Mouse (Mus musculus) adrenal gland, adult 2 months (tissue): ENCODE measurements at regions not wholly inside any gene's neighbourhood (a gene's known extent, or its start where the extent isn't known, plus 50 kb on each side); places are given as distances from the start of the nearest gene placed in this dataset.
A peak's percentile ranks its signal among the peaks of the same experiment; 100 is the strongest.

Experiments
- DNase-seq: peaks from one replicate; pipeline ENCODE4 v3.0.0; 2021

GRCm38 (mm10) chr9:23064001-23064400 is 158.9 kb upstream of the Bmper start:
- peak; percentile 39 for DNase-seq

DNA sequence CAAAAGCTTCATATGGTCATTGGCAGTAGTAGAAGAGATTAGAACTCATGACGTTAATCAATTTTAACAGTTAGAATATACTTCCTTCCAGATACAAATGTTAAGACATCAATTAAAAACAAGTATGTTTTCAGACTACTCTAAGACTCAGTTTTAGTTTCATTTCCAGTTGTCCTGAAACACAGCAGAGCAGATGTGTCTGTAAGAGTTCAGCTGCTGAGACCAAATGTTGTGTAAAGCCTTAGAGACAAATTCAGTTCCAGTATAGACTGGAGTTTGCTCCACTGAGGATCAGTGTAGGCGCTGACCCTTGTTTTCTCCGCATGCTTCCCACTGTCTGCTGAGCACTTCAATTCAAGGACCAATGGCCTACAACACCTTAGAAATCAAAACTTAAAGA is 158.1 kb upstream of the Bmper start:
- DNase-seq: no peak

DNA sequence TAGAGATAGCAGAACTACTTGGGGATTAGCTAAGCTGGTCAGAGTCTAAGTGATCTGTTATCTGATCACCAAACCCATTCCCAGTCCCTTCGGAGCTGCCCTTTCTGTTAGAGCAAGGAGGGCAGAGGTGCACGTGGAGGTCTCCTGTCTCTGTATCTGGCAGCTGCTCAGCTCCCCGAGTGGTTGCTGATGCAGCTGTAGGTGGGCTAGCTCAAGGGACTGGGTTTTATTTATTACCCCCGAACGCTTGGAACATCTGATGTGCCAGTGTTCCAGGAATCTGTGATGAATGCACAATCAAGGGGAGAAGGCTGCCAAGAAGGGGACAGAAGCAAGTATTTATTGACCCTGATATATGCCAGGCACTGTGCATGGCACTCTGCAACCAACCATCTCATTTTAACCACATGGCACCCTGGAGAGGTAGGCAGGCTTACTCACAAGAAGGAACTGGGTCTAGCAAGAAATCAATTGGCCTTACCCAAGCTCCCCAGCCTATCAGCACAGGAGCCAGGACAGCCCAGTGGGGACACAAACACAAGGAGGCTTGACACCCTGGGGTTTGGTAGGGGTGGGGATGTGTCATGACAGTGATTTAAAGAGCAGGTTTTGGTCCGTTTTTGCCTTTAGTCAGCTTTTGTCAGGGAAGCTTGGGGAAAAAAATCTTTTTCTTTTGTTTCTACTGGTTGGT is 154.6 kb upstream of the Bmper start:
- no peak for DNase-seq

DNA sequence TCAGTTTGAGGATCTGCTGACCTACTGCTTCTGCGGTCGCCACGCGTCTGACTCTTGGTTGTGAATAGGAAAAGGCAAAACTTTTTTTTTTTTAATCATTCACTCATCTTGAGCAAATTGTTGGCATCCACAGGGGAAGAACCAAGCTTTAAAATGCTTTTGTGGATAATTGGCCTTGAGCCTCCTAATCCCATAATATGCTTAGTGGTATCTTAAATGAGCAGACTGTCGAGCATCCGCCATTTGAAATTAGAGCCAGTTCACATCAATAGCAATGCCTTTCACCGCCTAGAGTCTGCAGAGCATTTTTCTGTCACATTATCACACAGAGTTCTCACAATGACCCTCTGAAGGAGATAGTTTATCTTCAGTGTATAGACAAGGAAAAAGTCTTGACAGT is 153.7 kb upstream of the Bmper start:
- DNase-seq: no peak

DNA sequence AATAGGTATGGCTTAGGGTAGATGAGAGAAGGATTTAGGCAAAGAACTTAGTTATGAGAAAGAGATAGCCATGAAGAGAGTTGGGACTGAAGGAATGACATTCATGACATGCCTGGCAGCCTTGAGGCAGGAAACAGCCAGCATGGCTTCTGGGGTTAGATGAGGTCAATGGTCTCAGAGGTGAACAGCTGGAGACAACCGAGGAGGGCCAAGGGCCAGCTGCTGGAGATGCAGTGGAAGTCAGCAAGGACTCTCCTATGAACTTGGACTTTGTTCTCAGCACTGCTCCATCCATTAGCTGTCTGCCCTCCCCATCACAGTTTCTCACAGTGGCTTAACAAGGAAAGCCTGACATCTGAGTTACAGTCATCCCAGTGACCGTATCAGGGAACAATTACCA is 151.9 kb upstream of the Bmper start:
- no peak for DNase-seq

DNA sequence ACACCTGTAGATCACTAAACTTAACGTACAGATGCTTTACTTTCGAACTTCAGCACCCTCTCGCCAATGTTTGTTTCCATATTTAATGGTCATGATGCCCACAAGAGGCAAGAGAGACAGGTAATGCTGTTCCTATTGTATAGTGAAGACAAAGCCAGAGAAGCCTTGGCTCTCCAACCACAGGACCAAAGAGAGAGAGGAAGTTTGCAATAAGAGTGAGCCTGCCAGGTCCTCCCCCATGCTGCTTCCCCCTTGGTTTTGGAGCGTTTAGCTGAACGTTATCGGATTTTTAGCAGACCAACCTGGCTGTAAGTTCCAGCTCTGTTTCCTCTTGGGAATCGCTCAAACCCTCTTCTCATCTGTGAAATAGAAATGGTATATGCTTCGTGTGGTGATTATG is 150.1 kb upstream of the Bmper start:
- DNase-seq: no peak

DNA sequence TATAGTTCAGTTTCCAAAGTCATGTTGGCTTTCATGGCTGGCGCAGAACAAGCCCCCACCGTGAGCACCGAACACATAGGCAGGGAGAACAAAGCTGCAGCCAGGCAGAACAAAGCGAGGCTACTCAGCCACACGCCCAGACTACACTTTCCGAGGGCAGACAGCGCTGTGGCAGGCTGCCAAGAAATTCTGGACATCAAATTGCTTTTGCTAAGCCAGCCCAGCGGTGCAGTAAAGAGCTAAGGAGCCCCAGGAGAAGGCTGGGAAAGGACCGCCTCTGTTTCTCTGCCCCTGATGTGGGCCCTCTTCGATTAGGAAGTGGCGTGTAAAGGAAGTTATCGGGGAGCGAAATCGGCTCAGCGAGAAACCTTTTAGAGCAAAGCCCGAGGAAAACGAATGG is 139.3 kb upstream of the Bmper start:
- peak; percentile 88 for DNase-seq

DNA sequence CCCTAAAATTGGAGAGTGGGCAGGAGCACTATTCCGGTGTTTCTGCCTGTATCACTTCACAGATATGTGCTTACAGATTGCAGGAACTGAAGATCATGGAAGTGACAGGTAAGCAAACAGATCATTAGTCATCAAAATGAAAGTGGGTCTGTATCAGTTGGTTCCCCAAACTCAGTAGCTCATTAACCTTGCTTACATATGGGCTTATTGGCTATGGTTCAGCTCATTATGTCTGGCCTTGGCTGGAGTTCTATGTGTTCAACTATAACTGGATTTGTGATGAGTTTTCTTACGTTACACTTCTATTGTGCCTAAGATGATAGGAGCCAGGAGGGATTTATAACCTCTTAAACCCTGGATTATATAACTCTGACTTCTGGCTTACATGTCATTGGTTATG is 133.5 kb upstream of the Bmper start:
- no peak for DNase-seq

DNA sequence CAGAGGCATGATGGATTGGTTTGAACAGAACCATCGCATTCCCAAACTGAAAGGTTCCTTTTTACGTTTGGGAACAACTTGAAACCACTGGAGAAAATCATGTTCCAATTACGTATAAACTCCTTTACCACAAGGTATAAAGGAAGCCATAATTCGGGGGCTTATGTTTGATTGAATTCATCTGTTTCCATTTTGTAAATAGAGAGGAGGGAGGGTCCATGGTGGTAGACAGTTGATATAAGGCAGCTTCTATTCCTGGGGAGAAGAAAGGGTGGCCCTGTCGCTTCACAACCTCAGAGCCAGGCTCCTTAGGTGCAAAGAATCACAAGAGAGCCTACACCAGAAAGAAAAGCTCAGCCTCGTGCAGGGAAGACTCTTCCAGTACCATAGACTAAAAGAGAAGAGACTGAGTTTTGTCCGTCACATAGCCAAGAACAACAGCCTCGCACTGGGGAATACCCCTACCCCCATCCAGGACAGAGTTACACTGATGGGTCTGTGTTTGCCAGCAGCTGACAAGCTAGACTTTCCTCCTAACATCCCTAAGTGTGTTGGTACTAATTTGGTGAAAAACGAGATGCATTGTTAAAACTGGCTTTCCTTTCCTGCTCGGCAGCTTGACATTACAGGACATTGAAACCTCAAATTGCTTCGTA is 125.6 kb upstream of the Bmper start:
- DNase-seq: no peak

DNA sequence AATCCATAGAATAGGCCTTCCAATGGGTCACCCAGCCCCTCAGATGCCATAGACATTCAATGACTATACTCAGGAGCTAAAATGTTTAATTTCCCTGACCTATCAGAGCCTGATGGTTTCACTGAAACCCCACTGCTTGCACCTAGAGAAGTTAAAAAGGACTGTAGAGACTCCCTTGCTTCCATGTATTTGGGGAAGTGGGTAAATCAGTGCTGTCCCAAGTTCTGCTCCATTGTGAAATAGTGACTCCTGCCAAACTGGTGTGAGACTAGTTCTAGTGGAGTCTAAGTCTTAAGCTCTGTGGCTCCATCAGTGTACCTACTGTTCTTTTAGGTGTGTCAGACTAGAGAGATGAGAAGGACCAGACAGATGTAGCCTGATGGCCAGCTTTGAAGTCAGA is 121.3 kb upstream of the Bmper start:
- DNase-seq: no peak

DNA sequence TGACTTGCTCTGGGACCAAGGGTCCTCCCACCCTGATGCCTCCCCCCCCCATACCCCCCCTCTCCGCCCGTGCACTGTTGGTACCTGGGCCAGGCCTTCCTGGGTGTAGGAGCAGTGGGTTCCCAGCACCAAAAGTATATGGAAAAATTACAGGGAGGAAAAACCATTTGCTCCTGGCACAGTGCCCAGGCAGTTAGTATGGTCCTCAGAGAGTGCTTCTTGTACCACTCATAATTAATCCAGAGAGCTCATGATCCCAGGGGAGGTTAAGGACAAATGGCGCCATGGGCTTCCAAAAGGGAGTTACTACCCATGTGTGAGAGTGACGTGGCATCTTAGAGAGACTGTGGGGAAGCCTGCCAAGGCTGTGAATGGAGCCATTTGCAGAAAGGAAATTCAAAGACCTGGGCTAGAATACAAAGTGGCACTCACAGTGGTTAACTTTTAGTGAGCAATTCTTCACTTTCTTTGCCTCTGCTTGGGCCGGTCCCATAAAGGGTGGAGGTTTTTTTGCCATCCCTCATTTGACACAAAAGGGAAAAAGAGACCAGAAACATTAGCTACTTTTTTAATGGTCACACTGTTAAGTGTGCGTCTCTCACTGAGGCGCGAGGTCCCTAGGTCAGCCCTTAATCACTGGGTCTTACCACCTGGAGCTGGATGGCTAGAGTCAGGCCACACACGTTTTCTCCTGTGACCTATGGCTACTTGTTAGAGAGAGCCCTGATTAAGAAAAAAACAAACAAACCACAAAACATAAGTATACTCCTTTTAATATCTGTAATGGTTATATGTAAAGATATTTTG is 120.7 kb upstream of the Bmper start:
- DNase-seq: no peak

- no peak for DNase-seq
These were observed 111.4 kb upstream of the Bmper start for GRCm38 (mm10) chr9:23111500-23111899.

- DNase-seq: peak; percentile 88
These were observed 107.8 kb upstream of the Bmper start for GRCm38 (mm10) chr9:23115026-23115425.

GRCm38 (mm10) chr9:23115540-23115939 is 107.3 kb upstream of the Bmper start:
- no peak for DNase-seq

DNA sequence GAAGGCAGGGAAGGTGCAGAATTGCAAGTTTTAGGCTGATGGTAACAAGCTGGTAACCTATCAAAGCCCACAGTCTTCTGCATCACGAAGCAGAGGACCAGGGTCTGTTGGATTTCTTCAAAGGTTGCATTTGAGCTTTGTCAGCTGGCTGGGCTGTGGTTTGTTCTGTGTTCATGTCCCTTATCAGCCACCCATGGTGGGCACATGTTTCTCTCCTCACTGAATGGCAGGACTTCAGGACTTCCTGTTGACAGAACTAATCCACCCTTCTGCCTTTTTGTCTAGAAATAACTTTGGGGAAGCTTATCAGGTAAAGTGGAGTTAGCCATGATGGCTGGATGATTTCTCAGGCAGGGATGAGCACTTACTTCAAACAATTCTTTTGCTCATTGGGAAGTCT is 106.6 kb upstream of the Bmper start:
- no peak for DNase-seq

- no peak for DNase-seq
These were observed 103.1 kb upstream of the Bmper start for GRCm38 (mm10) chr9:23119811-23120210.

GRCm38 (mm10) chr9:23120814-23121213 is 102.1 kb upstream of the Bmper start:
- peak; percentile 41 for DNase-seq

- no peak for DNase-seq
These were observed 100.4 kb upstream of the Bmper start for GRCm38 (mm10) chr9:23122524-23122923.

DNA sequence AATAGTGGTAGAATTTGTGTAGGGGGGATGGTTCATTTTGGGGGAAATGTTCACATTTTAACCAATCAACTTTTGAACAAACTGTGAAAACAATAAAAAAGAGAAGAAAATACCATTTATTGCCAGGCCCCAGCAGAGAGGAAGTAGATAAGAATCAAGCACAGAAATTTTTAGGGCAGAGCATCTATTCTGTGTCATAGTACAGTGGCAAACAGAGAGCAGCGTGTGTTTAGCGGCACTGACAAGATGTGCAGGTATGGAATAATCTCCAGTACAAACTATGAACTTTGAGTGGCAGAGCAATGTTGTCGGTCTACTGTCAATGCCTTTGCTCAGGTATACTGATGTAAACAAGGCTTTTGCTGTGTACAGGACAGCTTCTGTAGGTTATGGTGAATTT is 99.4 kb upstream of the Bmper start:
- DNase-seq: no peak

- no peak for DNase-seq
These were observed 96.8 kb upstream of the Bmper start for GRCm38 (mm10) chr9:23125761-23126704.

GRCm38 (mm10) chr9:23127338-23128017 is 95.4 kb upstream of the Bmper start:
- no peak for DNase-seq

DNA sequence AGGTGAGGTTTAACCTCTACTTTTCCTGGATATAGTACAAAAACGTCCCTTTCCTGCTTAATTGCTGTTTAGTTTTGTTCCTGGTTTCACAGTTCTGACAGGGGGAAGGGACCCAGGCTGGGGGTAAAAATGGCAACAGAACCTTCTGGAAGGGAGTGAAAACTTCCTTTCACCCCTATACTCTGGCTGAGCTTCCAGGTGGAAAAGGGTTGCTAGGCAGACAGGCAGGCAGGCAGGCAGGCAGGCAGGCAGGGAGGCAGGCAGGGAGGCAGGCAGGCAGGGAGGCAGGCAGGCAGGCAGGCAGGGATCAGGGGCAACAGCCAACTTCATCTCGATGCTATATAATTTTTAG is 94.9 kb upstream of the Bmper start:
- no peak for DNase-seq
